Mouse (Mus musculus) megakaryocyte, embryonic 14.5 days (primary cell): ENCODE results near the gene Plcxd2.

Experiments used
- FLI1 ChIP-seq: IDR thresholded peaks from 2 replicates; pipeline ENCODE4 v1.6.1; 2012; ENCODE audit warnings: low read length, inconsistent platforms, mixed read lengths
- GATA1 ChIP-seq: IDR thresholded peaks from 3 replicates; pipeline ENCODE4 v1.6.1; 2012; ENCODE audit warnings: mixed read lengths, low read length, inconsistent platforms, borderline replicate concordance

GRCm38 (mm10) chr16:45956390-45956950 is 53.5 kb downstream of the Plcxd2 start:
- no peak for TF ChIP-seq GATA1
- no peak for TF ChIP-seq FLI1
